Mouse (Mus musculus): ENCODE results near the gene Tnfaip8l1.

- TF ChIP-seq CTCF (IDR thresholded peaks at IDR 0.05; ENCODE audit: insufficient read depth, low read length) (no peak), POLR2A (IDR thresholded peaks at IDR 0.05; ENCODE audit: borderline replicate concordance, extremely low read depth, low read depth, low read length) (no peak)
Observed at GRCm38 (mm10) chr17:56171456-56171855, 9.2 kb downstream of the Tnfaip8l1 start.

Measured in lung, adult 2 months (tissue).